Mouse (Mus musculus) forebrain, embryonic 13.5 days (tissue): ENCODE data around the gene Mydgf. TPM values are rescaled to one million over a fixed set of nuclear protein-coding genes. Genes with fewer than 3 reads are reported as not detected.

Experiments used
- ATAC-seq: fragments of 200-750 bp; cut with Nextera tagmentation; 2 replicates; pipeline ENCODE4 v1.8.0; 2017
- H3K27ac ChIP-seq: fragments of 300-500 bp; sonication (generic); 2 replicates; pipeline ENCODE4 v1.5.1; 2015; ENCODE audit warnings: inconsistent platforms, mild to moderate bottlenecking, moderate library complexity
- H3K27me3 ChIP-seq: fragments of 300-500 bp; sonication (generic); 2 replicates; pipeline ENCODE4 v1.6.1; 2015; ENCODE audit warnings: mild to moderate bottlenecking, inconsistent platforms
- H3K36me3 ChIP-seq: fragments of 300-500 bp; sonication (generic); 2 replicates; pipeline ENCODE4 v1.6.1; 2015; ENCODE audit warnings: mild to moderate bottlenecking, inconsistent platforms; ENCODE audit not compliant: poor library complexity, severe bottlenecking
- H3K4me1 ChIP-seq: fragments of 300-500 bp; sonication (generic); 2 replicates; pipeline ENCODE4 v1.6.1; 2015; ENCODE audit warnings: inconsistent platforms
- H3K4me2 ChIP-seq: fragments of 300-500 bp; sonication (generic); 2 replicates; pipeline ENCODE4 v1.6.1; 2015; ENCODE audit warnings: inconsistent platforms, mild to moderate bottlenecking, moderate library complexity
- H3K4me3 ChIP-seq: fragments of 300-500 bp; sonication (generic); 2 replicates; pipeline ENCODE4 v1.5.1; 2015; ENCODE audit warnings: mild to moderate bottlenecking, inconsistent platforms
- H3K9ac ChIP-seq: fragments of 300-500 bp; sonication (generic); 2 replicates; pipeline ENCODE4 v1.6.1; 2015; ENCODE audit warnings: mild to moderate bottlenecking, inconsistent platforms
- H3K9me3 ChIP-seq: fragments of 300-500 bp; sonication (generic); replicated peaks from 2 replicates; pipeline ENCODE4 v1.6.1; 2016; ENCODE audit warnings: inconsistent platforms
- WGBS: fragments of 180-500 bp; shearing (Covaris S2); methylation state at CpG from one replicate; pipeline ENCODE4 v1.1.7; 2015; 5-methylcytosine and 5-hydroxymethylcytosine counted together
- polyA plus RNA-seq: library from polyadenylated mRNA; unstranded; fragments of >200 nt; fragmentation: Nextera tagmentation; extraction: Ambion mirVana; gene quantifications from 2 replicates; pipeline ENCODE4 v1.2.1, GENCODE M21; 2015

Mydgf gene
- polyA plus RNA-seq, 1 experiment from 2014 or later = 56.8 TPM

- H3K4me3 ChIP-seq = peak within 1 kb of the TSS; percentile 45
- WGBS = 1% methylated on average over 30 of the region's 30 CpGs
- no peak within 1 kb of the TSS for H3K27ac ChIP-seq
These were observed 21.4 kb downstream of the Mydgf start, which contains the start of gene Tnfaip8l1 for GRCm38 (mm10) chr17:56162231-56162774. Gene Tnfaip8l1, plus strand, starts transcription at chr17:56162477.

GRCm38 (mm10) chr17:56159729-56160128 is 24.0 kb downstream of the Mydgf start:
- peaks cover 14% of the 10 kb centered on the region for H3K4me1 ChIP-seq
- peaks cover 33% of the 10 kb centered on the region for H3K27me3 ChIP-seq
- ATAC-seq = no peak
- H3K4me2 ChIP-seq = no peak overlapping the region
- H3K9ac ChIP-seq = no peak overlapping the region
- H3K9me3 ChIP-seq = no peaks in the 10 kb centered on the region
- no peak overlapping the region for H3K27ac ChIP-seq
- H3K4me3 ChIP-seq = no peak overlapping the region
- no peaks in the 10 kb centered on the region for H3K36me3 ChIP-seq
- 3% methylated on average over 9 of the region's 9 CpGs for WGBS

More at GRCm38 (mm10) chr17:56162231-56162774, 21.4 kb downstream of the Mydgf start, which contains the start of gene Tnfaip8l1:
- Histone ChIP-seq H3K27me3 (peaks cover 20% of the 10 kb centered on the region), H3K4me1 (peaks cover 19% of the 10 kb centered on the region), H3K9me3 (no peaks in the 10 kb centered on the region), H3K4me2 (peak within 1 kb of the TSS; percentile 75), H3K36me3 (no peaks in the 10 kb centered on the region), H3K9ac (peak within 1 kb of the TSS; percentile 67)
- peak; percentile 98 for ATAC-seq

- no peak overlapping the region for H3K4me2 ChIP-seq
- H3K27ac ChIP-seq = no peak overlapping the region
- H3K4me3 ChIP-seq = no peak overlapping the region
- no peak overlapping the region for H3K9ac ChIP-seq
- H3K4me1 ChIP-seq = peaks cover 14% of the 10 kb centered on the region
- peaks cover 67% of the 10 kb centered on the region for H3K27me3 ChIP-seq
- no peaks in the 10 kb centered on the region for H3K36me3 ChIP-seq
- 29% methylated on average over 9 of the region's 9 CpGs for WGBS
- peak; percentile 54 for ATAC-seq
- H3K9me3 ChIP-seq = no peaks in the 10 kb centered on the region
These were observed 30.1 kb downstream of the Mydgf start for GRCm38 (mm10) chr17:56153643-56154042.

- Histone ChIP-seq H3K4me1 (peaks cover 22% of the 10 kb centered on the region), H3K27ac (no peak overlapping the region), H3K27me3 (peaks cover 77% of the 10 kb centered on the region), H3K4me3 (no peak overlapping the region), H3K9me3 (no peaks in the 10 kb centered on the region), H3K36me3 (no peaks in the 10 kb centered on the region), H3K9ac (no peak overlapping the region), H3K4me2 (no peak overlapping the region)
- ATAC-seq = no peak
- WGBS = 51% methylated on average over 2 of the region's 2 CpGs
These were observed 33.8 kb downstream of the Mydgf start for GRCm38 (mm10) chr17:56149897-56150296.

- peaks cover 81% of the 10 kb centered on the region for H3K27me3 ChIP-seq
- WGBS = 1% methylated on average over 30 of the region's 30 CpGs
- peak overlapping the region; percentile 28 for H3K4me3 ChIP-seq
These were observed 34.7 kb downstream of the Mydgf start for GRCm38 (mm10) chr17:56148790-56149618.

GRCm38 (mm10) chr17:56148280-56148679 is 35.4 kb downstream of the Mydgf start:
- Histone ChIP-seq H3K9me3 (no peaks in the 10 kb centered on the region), H3K27me3 (peaks cover 86% of the 10 kb centered on the region), H3K4me1 (peaks cover 14% of the 10 kb centered on the region), H3K27ac (no peak overlapping the region; the same call in 1 of the 2 replicates), H3K9ac (no peak overlapping the region), H3K4me2 (peak overlapping the region; percentile 56), H3K4me3 (0 out of 2 replicates have a peak overlapping the region, but pooled peaks have one; percentile 28), H3K36me3 (no peaks in the 10 kb centered on the region)
- no peak for ATAC-seq
- 19% methylated on average over 9 of the region's 9 CpGs for WGBS

More at GRCm38 (mm10) chr17:56148790-56149618, 34.7 kb downstream of the Mydgf start:
- ATAC-seq = peak; percentile 39
- H3K4me1 ChIP-seq = peaks cover 21% of the 10 kb centered on the region
- peak overlapping the region; percentile 52 for H3K9ac ChIP-seq
- H3K9me3 ChIP-seq = no peaks in the 10 kb centered on the region
- H3K36me3 ChIP-seq = no peaks in the 10 kb centered on the region
- H3K27ac ChIP-seq = no peak overlapping the region
- peak overlapping the region; percentile 56 for H3K4me2 ChIP-seq

- no peak overlapping the region for H3K9ac ChIP-seq
- ATAC-seq = no peak
These were observed 36.3 kb downstream of the Mydgf start for GRCm38 (mm10) chr17:56147420-56147819.

GRCm38 (mm10) chr17:56146131-56146530 is 37.6 kb downstream of the Mydgf start:
- Histone ChIP-seq H3K36me3 (no peaks in the 10 kb centered on the region), H3K4me3 (no peak overlapping the region), H3K9me3 (no peaks in the 10 kb centered on the region), H3K9ac (no peak overlapping the region), H3K27ac (no peak overlapping the region), H3K27me3 (peaks cover 89% of the 10 kb centered on the region), H3K4me1 (peaks cover 30% of the 10 kb centered on the region), H3K4me2 (no peak overlapping the region)
- no peak for ATAC-seq
- WGBS = 21% methylated on average over 9 of the region's 9 CpGs

More at GRCm38 (mm10) chr17:56147420-56147819, 36.3 kb downstream of the Mydgf start:
- no peaks in the 10 kb centered on the region for H3K36me3 ChIP-seq
- H3K9me3 ChIP-seq = no peaks in the 10 kb centered on the region
- H3K27ac ChIP-seq = no peak overlapping the region
- peaks cover 84% of the 10 kb centered on the region for H3K27me3 ChIP-seq
- H3K4me3 ChIP-seq = no peak overlapping the region
- 68% methylated on average over 12 of the region's 12 CpGs for WGBS
- H3K4me2 ChIP-seq = no peak overlapping the region
- H3K4me1 ChIP-seq = peaks cover 18% of the 10 kb centered on the region

GRCm38 (mm10) chr17:56144546-56144945 is 39.2 kb downstream of the Mydgf start:
- Histone ChIP-seq H3K27ac (no peak overlapping the region), H3K4me1 (peaks cover 38% of the 10 kb centered on the region), H3K27me3 (peaks cover 87% of the 10 kb centered on the region), H3K9me3 (no peaks in the 10 kb centered on the region), H3K4me2 (no peak overlapping the region), H3K36me3 (no peaks in the 10 kb centered on the region), H3K4me3 (no peak overlapping the region), H3K9ac (no peak overlapping the region)
- 72% methylated on average over 9 of the region's 9 CpGs for WGBS
- ATAC-seq = no peak

- under 1% methylated on average over 39 of the region's 47 CpGs for WGBS
- Histone ChIP-seq H3K4me1 (peaks cover 48% of the 10 kb centered on the region), H3K27me3 (peaks cover 85% of the 10 kb centered on the region), H3K27ac (no peak overlapping the region), H3K9ac (peak overlapping the region; percentile 56), H3K4me3 (peak overlapping the region; percentile 41), H3K4me2 (peak overlapping the region; percentile 66), H3K36me3 (no peaks in the 10 kb centered on the region), H3K9me3 (no peaks in the 10 kb centered on the region)
- peak; percentile 60 for ATAC-seq
These were observed 41.8 kb downstream of the Mydgf start for GRCm38 (mm10) chr17:56141702-56142605.

- H3K9ac ChIP-seq = peak within 1 kb of the TSS; percentile 84
- WGBS = 1% methylated on average over 69 of the region's 79 CpGs
These were observed 43.7 kb downstream of the Mydgf start, which contains the start of gene Sema6b for GRCm38 (mm10) chr17:56139858-56140595. Gene Sema6b, minus strand, starts transcription at chr17:56140343.

More at GRCm38 (mm10) chr17:56139858-56140595, 43.7 kb downstream of the Mydgf start, which contains the start of gene Sema6b:
- H3K4me2 ChIP-seq = peak within 1 kb of the TSS; percentile 94
- H3K27me3 ChIP-seq = peaks cover 82% of the 10 kb centered on the region
- no peaks in the 10 kb centered on the region for H3K9me3 ChIP-seq
- ATAC-seq = peak; percentile 48
- peak within 1 kb of the TSS; percentile 48; the same call in 1 of the 2 replicates for H3K27ac ChIP-seq
- no peaks in the 10 kb centered on the region for H3K36me3 ChIP-seq
- H3K4me1 ChIP-seq = peaks cover 43% of the 10 kb centered on the region
- H3K4me3 ChIP-seq = peak within 1 kb of the TSS; percentile 79
